Mouse (Mus musculus): ENCODE measurements around the gene 9430038I01Rik.
A peak's percentile ranks its signal among the peaks of the same experiment; 100 is the strongest.
"Not testable (repeated sequence)": the region's sequence is repeated elsewhere in the genome, so short reads cannot be mapped to it uniquely, and the experiment has no call there.

Gene 9430038I01Rik

GRCm38 (mm10) chr7:137410337-137411197, at the start of gene 9430038I01Rik:
Gene 9430038I01Rik, minus strand, starts transcription at chr7:137410762.
- DNase-seq: peak; percentile 99

DNA sequence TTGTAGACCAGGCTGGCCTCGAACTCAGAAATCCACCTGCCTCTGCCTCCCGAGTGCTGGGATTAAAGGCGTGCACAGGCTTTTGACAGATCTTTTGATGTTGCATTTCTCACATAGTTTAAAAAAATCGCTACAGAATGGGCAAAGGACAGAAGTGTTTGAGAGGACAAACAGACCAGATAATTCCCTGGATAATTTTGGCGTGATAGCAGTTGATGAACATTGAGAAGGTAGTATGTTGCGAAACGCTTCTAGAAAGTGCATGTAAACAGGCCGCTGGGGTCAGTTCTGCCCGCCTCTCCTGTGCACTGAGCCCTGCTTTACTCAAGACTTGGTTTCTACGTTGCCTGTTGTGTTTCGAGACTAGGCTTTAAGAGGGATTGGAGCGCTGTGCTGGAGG, 34.8 kb upstream of the 9430038I01Rik start:
- DNase-seq: no peak

GRCm38 (mm10) chr7:137442951-137443350, 32.4 kb upstream of the 9430038I01Rik start:
- no peak for DNase-seq

DNA sequence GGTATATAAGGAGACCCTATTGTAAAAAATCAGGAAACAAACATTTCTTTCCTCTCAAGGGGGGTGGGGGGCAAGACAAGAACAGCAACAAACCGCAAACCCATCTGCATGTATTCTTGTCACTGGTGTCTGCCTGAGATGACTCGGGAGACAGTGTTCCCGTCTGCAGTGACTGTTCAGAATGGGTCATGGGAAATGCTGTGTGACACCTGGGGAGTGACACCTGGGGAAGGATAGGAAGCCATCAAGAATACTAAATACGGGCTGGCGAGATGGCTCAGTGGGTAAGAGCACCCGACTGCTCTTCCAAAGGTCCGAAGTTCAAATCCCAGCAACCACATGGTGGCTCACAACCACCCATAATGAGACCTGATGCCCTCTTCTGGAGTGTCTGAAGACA, 28.4 kb upstream of the 9430038I01Rik start:
- DNase-seq: not testable (repeated sequence)

- DNase-seq: no peak
Measured at GRCm38 (mm10) chr7:137438179-137438550, 27.6 kb upstream of the 9430038I01Rik start.

GRCm38 (mm10) chr7:137437440-137438178, 27.0 kb upstream of the 9430038I01Rik start, which contains the start of gene Glrx3:
Gene Glrx3, plus strand, starts transcription at chr7:137437614.
- peak; percentile 97 for DNase-seq

- DNase-seq: no peak
Measured at GRCm38 (mm10) chr7:137436901-137437300, 26.3 kb upstream of the 9430038I01Rik start.

DNA sequence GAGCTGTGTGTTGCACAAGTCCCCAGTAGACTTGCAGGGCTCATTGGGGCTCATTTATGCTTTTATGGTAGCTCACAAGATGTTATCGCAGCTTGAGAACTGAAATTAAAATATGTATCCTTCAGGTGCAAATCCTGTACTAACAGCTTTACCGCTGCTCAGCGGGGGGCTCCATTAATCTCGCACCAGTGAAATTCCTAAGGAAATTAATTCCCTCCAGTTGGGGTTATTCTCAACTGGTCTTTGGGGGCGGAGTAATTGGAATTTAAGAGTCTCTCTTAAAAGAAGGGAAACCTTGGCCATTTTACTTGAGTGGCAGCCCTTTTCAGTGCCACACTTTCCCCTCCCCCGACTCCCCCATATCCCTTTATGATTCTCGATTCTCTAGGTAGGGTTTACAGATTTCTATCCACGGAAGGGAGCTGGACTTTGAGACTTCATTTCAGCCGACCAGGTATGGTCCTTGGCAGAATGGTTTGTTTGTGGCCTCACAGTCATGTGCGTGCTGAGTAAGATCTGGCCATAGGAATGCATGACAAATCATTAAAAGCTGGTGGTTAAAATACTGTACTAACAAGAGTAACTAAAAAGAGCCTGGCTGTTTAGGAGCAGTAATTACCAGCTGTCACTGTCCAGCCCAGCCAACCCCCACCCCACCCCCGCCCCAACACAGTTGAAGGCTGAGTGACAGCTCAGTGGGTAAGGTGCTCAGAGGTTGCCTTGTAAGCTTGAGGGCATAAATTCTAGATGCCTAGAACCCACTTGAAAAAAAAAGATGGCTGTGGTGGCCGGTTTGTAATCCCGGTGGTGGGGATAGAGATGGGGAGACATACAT, 21.4 kb upstream of the 9430038I01Rik start:
- no peak for DNase-seq

GRCm38 (mm10) chr7:137426693-137427092, 16.1 kb upstream of the 9430038I01Rik start:
- no peak for DNase-seq

- no peak for DNase-seq
Measured at GRCm38 (mm10) chr7:137421236-137421635, 10.7 kb upstream of the 9430038I01Rik start.

- DNase-seq: no peak
Measured at GRCm38 (mm10) chr7:137420550-137420949, 10.0 kb upstream of the 9430038I01Rik start.

DNA sequence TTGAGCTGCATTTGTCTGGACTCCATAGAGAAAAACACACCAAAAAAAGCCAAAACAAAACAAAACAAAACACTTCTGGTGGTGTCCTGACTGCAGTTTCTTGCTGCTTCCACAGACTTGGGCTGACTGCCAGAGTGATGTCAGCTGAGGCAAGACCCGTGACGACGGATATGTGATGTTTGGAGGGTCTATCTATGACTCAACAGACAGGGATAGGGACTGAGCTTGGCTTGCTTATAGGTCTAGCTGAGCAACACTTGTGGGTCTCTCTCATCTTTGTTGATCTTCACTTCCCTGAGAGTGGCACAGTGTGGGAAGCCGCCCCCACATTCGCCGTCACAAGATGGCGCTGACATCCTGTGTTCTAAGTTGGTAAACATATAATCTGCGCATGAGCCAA, 4.1 kb upstream of the 9430038I01Rik start:
- DNase-seq: no peak

DNA sequence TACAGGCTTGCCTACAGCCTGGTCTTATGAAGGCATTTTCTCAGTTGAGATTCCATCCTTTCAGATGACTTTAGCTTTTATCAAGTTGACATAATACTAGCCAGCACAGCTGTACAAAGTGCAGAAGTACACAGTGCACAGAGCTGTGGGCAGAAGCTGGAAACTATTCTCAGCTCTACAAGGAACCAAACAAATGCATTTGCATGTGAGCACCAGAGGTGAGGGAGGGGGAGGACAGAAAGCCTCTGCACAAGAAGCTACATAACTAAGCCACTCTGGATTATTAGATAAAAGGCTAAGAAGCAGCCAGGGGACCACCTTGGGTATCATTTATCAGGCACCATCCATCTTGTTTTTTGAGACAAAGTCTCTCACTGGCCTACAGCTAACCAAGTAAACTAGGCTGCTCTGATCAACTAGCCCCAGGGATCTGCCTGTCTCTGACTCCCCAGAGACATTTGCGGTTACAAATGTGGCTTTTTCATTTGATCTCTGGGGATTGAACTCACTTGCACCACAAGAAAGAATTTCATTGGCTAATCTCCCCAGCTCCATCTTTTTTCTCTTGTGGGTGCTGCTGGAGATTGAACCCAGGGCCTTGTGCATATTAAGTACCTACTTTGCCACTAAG, 3.0 kb downstream of the 9430038I01Rik start:
- no peak for DNase-seq

- DNase-seq: no peak
Measured at GRCm38 (mm10) chr7:137404146-137404545, 6.4 kb downstream of the 9430038I01Rik start.

DNA sequence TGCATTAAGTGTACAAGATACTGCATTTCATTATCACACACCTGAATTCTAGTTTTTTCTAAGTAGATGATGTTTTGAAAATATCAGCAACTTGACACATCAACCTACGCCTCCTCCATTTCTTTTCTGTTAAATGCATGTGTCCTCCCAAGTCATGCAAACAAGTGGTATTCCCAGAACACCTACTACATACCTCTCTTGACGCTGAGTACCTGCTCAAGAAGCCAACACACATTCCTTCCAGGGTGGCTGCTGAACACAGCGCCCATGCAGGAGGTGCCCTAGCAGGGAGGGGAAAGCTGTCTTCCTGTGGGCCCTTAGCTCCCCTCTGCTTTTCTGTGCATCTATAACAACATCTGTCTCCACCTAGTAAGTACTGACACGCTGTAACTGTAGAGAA, 11.6 kb downstream of the 9430038I01Rik start:
- DNase-seq: no peak

- no peak for DNase-seq
Measured at GRCm38 (mm10) chr7:137397361-137397910, 13.1 kb downstream of the 9430038I01Rik start.

GRCm38 (mm10) chr7:137395421-137395820, 15.1 kb downstream of the 9430038I01Rik start:
- no peak for DNase-seq

GRCm38 (mm10) chr7:137387863-137388262, 22.7 kb downstream of the 9430038I01Rik start:
- DNase-seq: no peak

GRCm38 (mm10) chr7:137374996-137375395, 35.6 kb downstream of the 9430038I01Rik start:
- no peak for DNase-seq

DNA sequence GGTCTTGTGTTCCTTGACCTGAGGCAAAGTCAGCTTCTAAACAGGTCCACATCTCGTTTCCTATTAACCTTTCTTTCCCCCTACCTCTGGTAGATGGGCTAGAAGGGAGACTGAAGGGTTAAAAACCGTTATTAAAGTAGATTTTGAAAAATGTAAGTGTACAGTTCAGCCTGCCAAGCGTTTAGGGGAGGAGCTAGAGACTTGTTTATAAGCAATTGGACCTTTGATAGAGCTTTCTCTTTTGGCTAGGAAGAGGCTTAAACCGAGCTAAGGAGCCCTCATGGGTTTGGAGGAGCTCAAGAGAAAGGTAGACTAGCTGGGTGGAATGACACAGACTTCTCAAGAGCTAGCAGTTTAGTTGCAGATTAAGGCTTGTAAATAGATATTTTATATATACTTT, 38.8 kb downstream of the 9430038I01Rik start:
- DNase-seq: no peak

DNA sequence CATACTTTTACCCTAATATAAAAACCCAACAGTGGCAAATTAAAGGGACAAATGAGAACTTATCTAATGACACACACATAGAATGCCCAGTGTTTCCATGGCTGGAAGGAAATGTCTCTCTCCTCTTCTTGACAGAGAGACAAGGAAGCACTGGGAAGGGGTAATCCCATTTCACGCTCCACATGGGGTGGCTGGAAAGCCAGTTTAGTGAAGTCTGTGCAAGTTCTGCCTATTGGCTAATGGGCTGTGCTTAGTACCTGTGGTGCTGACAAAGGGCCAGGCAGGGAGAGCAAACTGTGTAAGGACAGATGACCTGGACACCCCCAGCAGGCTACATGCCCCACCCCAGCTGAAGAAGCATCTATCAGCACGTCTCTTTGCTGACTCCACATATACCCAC, 40.4 kb downstream of the 9430038I01Rik start:
- no peak for DNase-seq

GRCm38 (mm10) chr7:137366736-137367135, 43.8 kb downstream of the 9430038I01Rik start:
- DNase-seq: peak; percentile 15
